Mouse (Mus musculus): Measurements from ENCODE around the gene Kif21a. TPM values are rescaled to one million over a fixed set of nuclear protein-coding genes. Genes with fewer than 3 reads are reported as not detected.

Kif21a gene
- polyA plus RNA-seq, 1 experiment from 2014 or later: 34.6 TPM

DNA sequence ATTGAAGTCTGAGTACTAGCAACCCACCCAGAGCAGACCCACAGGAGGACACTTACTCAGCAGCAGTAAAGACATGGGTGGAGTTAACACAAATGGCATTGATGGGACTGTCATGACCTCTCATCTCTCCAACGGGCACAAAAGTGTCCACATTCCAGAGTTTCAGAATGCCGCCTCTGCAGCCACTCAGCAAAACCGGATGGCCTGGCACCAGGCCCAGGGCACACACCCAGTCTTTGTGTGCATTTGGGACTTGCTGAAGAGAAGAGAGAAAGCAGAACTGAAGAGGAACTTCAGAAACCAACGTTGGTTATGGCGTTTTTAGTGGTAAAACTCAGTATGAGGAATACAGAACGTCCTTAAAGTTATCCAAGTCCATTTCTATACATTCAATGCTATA is 114.2 kb downstream of the Kif21a start:
- Histone ChIP-seq H3K4me3 (ENCODE audit: low read depth, low read length) (no peak overlapping the region), H3K27ac (ENCODE audit: low read depth, low read length) (no peak overlapping the region), H3K36me3 (ENCODE audit: control insufficient read depth, insufficient read depth, low read length) (no peaks in the 10 kb centered on the region; the same call in 1 of the 2 replicates), H3K27me3 (ENCODE audit: control insufficient read depth, insufficient read depth, low read length) (no peaks in the 10 kb centered on the region), H3K9me3 (ENCODE audit: control insufficient read depth, low read length) (no peaks in the 10 kb centered on the region), H3K9ac (ENCODE audit: low read length) (no peak overlapping the region), H3K4me1 (ENCODE audit: control insufficient read depth, insufficient read depth, low read length) (no peaks in the 10 kb centered on the region), H3K4me2 (ENCODE audit: low read depth) (no peak overlapping the region)
- DNase-seq (ENCODE audit: low spot score) (no peak), ATAC-seq (ENCODE audit: insufficient read depth, low FRiP score, low TSS enrichment) (no peak)
- 86% methylated on average over 6 of the region's 6 CpGs for WGBS

GRCm38 (mm10) chr15:90931451-90931850 is 118.3 kb downstream of the Kif21a start:
- ATAC-seq (ENCODE audit: insufficient read depth, low FRiP score, low TSS enrichment): no peak
- Histone ChIP-seq H3K9me3 (ENCODE audit: control insufficient read depth, low read length) (no peaks in the 10 kb centered on the region), H3K27ac (ENCODE audit: low read depth, low read length) (no peak overlapping the region), H3K27me3 (ENCODE audit: control insufficient read depth, insufficient read depth, low read length) (no peaks in the 10 kb centered on the region), H3K4me2 (ENCODE audit: low read depth) (no peak overlapping the region), H3K36me3 (ENCODE audit: control insufficient read depth, insufficient read depth, low read length) (no peaks in the 10 kb centered on the region; the same call in 1 of the 2 replicates), H3K4me3 (ENCODE audit: low read depth, low read length) (no peak overlapping the region), H3K4me1 (ENCODE audit: control insufficient read depth, insufficient read depth, low read length) (no peaks in the 10 kb centered on the region), H3K9ac (ENCODE audit: low read length) (no peak overlapping the region)
- no peak for DNase-seq (ENCODE audit: low spot score)
- 85% methylated on average over 5 of the region's 5 CpGs for WGBS

GRCm38 (mm10) chr15:90929043-90929442 is 120.7 kb downstream of the Kif21a start:
- 34% methylated on average over 1 of the region's 1 CpGs for WGBS
- Histone ChIP-seq H3K4me1 (ENCODE audit: control insufficient read depth, insufficient read depth, low read length) (no peaks in the 10 kb centered on the region), H3K9me3 (ENCODE audit: control insufficient read depth, low read length) (no peaks in the 10 kb centered on the region), H3K27me3 (ENCODE audit: control insufficient read depth, insufficient read depth, low read length) (no peaks in the 10 kb centered on the region), H3K4me2 (ENCODE audit: low read depth) (no peak overlapping the region), H3K36me3 (ENCODE audit: control insufficient read depth, insufficient read depth, low read length) (no peaks in the 10 kb centered on the region), H3K27ac (ENCODE audit: low read depth, low read length) (no peak overlapping the region), H3K9ac (ENCODE audit: low read length) (no peak overlapping the region), H3K4me3 (ENCODE audit: low read depth, low read length) (no peak overlapping the region)
- peak; percentile 36 for DNase-seq (ENCODE audit: low spot score)
- no peak for ATAC-seq (ENCODE audit: insufficient read depth, low FRiP score, low TSS enrichment)

- H3K4me1 ChIP-seq (ENCODE audit: control insufficient read depth, insufficient read depth, low read length): no peaks in the 10 kb centered on the region
Observed at GRCm38 (mm10) chr15:90896480-90896879, 153.3 kb downstream of the Kif21a start.

GRCm38 (mm10) chr15:90887466-90887865 is 162.3 kb downstream of the Kif21a start:
- 84% methylated on average over 8 of the region's 8 CpGs for WGBS
- Histone ChIP-seq H3K27ac (ENCODE audit: low read depth, low read length) (no peak overlapping the region), H3K36me3 (ENCODE audit: control insufficient read depth, insufficient read depth, low read length) (no peaks in the 10 kb centered on the region), H3K27me3 (ENCODE audit: control insufficient read depth, insufficient read depth, low read length) (no peaks in the 10 kb centered on the region), H3K4me3 (ENCODE audit: low read depth, low read length) (no peak overlapping the region), H3K9ac (ENCODE audit: low read length) (no peak overlapping the region), H3K4me1 (ENCODE audit: control insufficient read depth, insufficient read depth, low read length) (no peaks in the 10 kb centered on the region), H3K9me3 (ENCODE audit: control insufficient read depth, low read length) (no peaks in the 10 kb centered on the region), H3K4me2 (ENCODE audit: low read depth) (no peak overlapping the region)
- DNase-seq (ENCODE audit: low spot score) (no peak), ATAC-seq (ENCODE audit: insufficient read depth, low FRiP score, low TSS enrichment) (no peak)

More at GRCm38 (mm10) chr15:90896480-90896879, 153.3 kb downstream of the Kif21a start:
- Histone ChIP-seq H3K27ac (ENCODE audit: low read depth, low read length) (no peak overlapping the region), H3K4me3 (ENCODE audit: low read depth, low read length) (no peak overlapping the region), H3K27me3 (ENCODE audit: control insufficient read depth, insufficient read depth, low read length) (no peaks in the 10 kb centered on the region), H3K9ac (ENCODE audit: low read length) (no peak overlapping the region), H3K9me3 (ENCODE audit: control insufficient read depth, low read length) (no peaks in the 10 kb centered on the region), H3K36me3 (ENCODE audit: control insufficient read depth, insufficient read depth, low read length) (no peaks in the 10 kb centered on the region), H3K4me2 (ENCODE audit: low read depth) (no peak overlapping the region)
- no peak for ATAC-seq (ENCODE audit: insufficient read depth, low FRiP score, low TSS enrichment)
- DNase-seq (ENCODE audit: low spot score): no peak
- WGBS: 83% methylated on average over 9 of the region's 9 CpGs

Other genes with a start within 250 kb of the Kif21a start
- 13.6 and 15.5 TPM in 2 replicates for gene Abcd2, start 141.9 kb upstream of the Kif21a start, polyA plus RNA-seq (2014; fragmentation: Nextera tagmentation; extraction: Ambion mirVana)
- not detected in 2 replicates for gene CN725425, start 149.5 kb upstream of the Kif21a start, polyA plus RNA-seq (2014; fragmentation: Nextera tagmentation; extraction: Ambion mirVana)

All from neural tube, embryonic 11.5 days (tissue).